Mouse (Mus musculus) forebrain, embryonic 10.5 days (tissue): ENCODE results near the gene Primpol. TPM values are rescaled to one million over a fixed set of nuclear protein-coding genes. Genes with fewer than 3 reads are reported as not detected.
A peak's percentile ranks its signal among the peaks of the same experiment; 100 is the strongest.

Experiments
- DNase-seq: peaks from one replicate; pipeline ENCODE4 v3.0.0-alpha.2; 2017; ENCODE audit warnings: low spot score; ENCODE audit errors: extremely low spot score
- H3K27ac ChIP-seq: fragments of 300-500 bp; sonication (generic); 2 replicates; pipeline ENCODE4 v1.5.1; 2016; ENCODE audit warnings: mild to moderate bottlenecking
- H3K27me3 ChIP-seq: fragments of 300-500 bp; sonication (generic); 2 replicates; pipeline ENCODE4 v1.6.1; 2016; ENCODE audit warnings: mild to moderate bottlenecking; ENCODE audit not compliant: poor library complexity, severe bottlenecking
- H3K36me3 ChIP-seq: fragments of 300-500 bp; sonication (generic); replicated peaks from 2 replicates; pipeline ENCODE4 v1.6.1; 2016; ENCODE audit warnings: mild to moderate bottlenecking, moderate library complexity
- H3K4me1 ChIP-seq: fragments of 300-500 bp; sonication (generic); 2 replicates; pipeline ENCODE4 v1.6.1; 2016
- H3K4me3 ChIP-seq: fragments of 300-500 bp; sonication (generic); 2 replicates; pipeline ENCODE4 v1.5.1; 2016; ENCODE audit warnings: mild to moderate bottlenecking, moderate library complexity
- H3K9me3 ChIP-seq: fragments of 300-500 bp; sonication (generic); 2 replicates; pipeline ENCODE4 v1.6.1; 2016; ENCODE audit warnings: mild to moderate bottlenecking, moderate library complexity
- WGBS: fragments of 180-500 bp; shearing (Covaris S2); methylation state at CpG from one replicate; pipeline ENCODE4 v1.1.7; 2016; 5-methylcytosine and 5-hydroxymethylcytosine counted together
- polyA plus RNA-seq: library from polyadenylated mRNA; unstranded; fragments of >200 nt; fragmentation: Nextera tagmentation; extraction: Ambion mirVana; gene quantifications from 2 replicates; pipeline ENCODE4 v1.2.1, GENCODE M21; 2016

Primpol gene
- 8.5 and 9.9 TPM in 2 replicates for polyA plus RNA-seq

GRCm38 (mm10) chr8:46616879-46617689 is at the start of gene Primpol, which contains the start of gene Casp3:
Gene Primpol, minus strand, starts transcription at chr8:46617212.
Gene Casp3, plus strand, starts transcription at chr8:46617291.
- peak; percentile 98 for DNase-seq
- Histone ChIP-seq H3K4me1 (peaks cover 46% of the 10 kb centered on the region), H3K9me3 (no peaks in the 10 kb centered on the region), H3K27ac (peak within 1 kb of the TSS; percentile 95), H3K27me3 (no peaks in the 10 kb centered on the region), H3K36me3 (peaks cover 3% of the 10 kb centered on the region; the same call in 1 of the 2 replicates), H3K4me3 (peak within 1 kb of the TSS; percentile 72)
- under 1% methylated on average over 54 of the region's 54 CpGs for WGBS

- H3K36me3 ChIP-seq: no peaks in the 10 kb centered on the region
- H3K4me1 ChIP-seq: no peaks in the 10 kb centered on the region
- DNase-seq: no peak
- no peaks in the 10 kb centered on the region for H3K9me3 ChIP-seq
- no peaks in the 10 kb centered on the region for H3K27me3 ChIP-seq
- H3K4me3 ChIP-seq: no peak overlapping the region
- 90% methylated on average over 2 of the region's 2 CpGs for WGBS
- no peak overlapping the region for H3K27ac ChIP-seq
Measured at GRCm38 (mm10) chr8:46655919-46656318, 38.9 kb upstream of the Primpol start.

GRCm38 (mm10) chr8:46651872-46652271 is 34.9 kb upstream of the Primpol start:
- DNase-seq: no peak
- 86% methylated on average over 9 of the region's 9 CpGs for WGBS
- Histone ChIP-seq H3K9me3 (no peaks in the 10 kb centered on the region), H3K27me3 (no peaks in the 10 kb centered on the region), H3K4me3 (no peak overlapping the region), H3K36me3 (no peaks in the 10 kb centered on the region), H3K4me1 (no peaks in the 10 kb centered on the region), H3K27ac (no peak overlapping the region)

GRCm38 (mm10) chr8:46648421-46648820 is 31.4 kb upstream of the Primpol start:
- DNase-seq: no peak
- 93% methylated on average over 4 of the region's 4 CpGs for WGBS
- H3K27me3 ChIP-seq: no peaks in the 10 kb centered on the region
- H3K27ac ChIP-seq: no peak overlapping the region
- no peaks in the 10 kb centered on the region for H3K4me1 ChIP-seq
- no peaks in the 10 kb centered on the region for H3K36me3 ChIP-seq
- no peak overlapping the region for H3K4me3 ChIP-seq
- H3K9me3 ChIP-seq: no peaks in the 10 kb centered on the region

- H3K9me3 ChIP-seq: 0 out of 2 replicates have a peak, but pooled peaks cover 2% of the 10 kb centered on the region
- H3K36me3 ChIP-seq: peaks cover 51% of the 10 kb centered on the region
- H3K4me1 ChIP-seq: no peaks in the 10 kb centered on the region
- no peak overlapping the region for H3K27ac ChIP-seq
- WGBS: 86% methylated on average over 5 of the region's 5 CpGs
- DNase-seq: no peak
- H3K4me3 ChIP-seq: no peak overlapping the region
- H3K27me3 ChIP-seq: no peaks in the 10 kb centered on the region
Measured at GRCm38 (mm10) chr8:46641272-46641671, 24.3 kb upstream of the Primpol start.

GRCm38 (mm10) chr8:46639852-46640251 is 22.8 kb upstream of the Primpol start:
- H3K4me3 ChIP-seq: no peak overlapping the region
- no peak for DNase-seq
- WGBS: 90% methylated on average over 5 of the region's 5 CpGs

GRCm38 (mm10) chr8:46639010-46639571 is 22.1 kb upstream of the Primpol start:
- no peak for DNase-seq
- Histone ChIP-seq H3K4me1 (no peaks in the 10 kb centered on the region), H3K27me3 (no peaks in the 10 kb centered on the region), H3K9me3 (0 out of 2 replicates have a peak, but pooled peaks cover 3% of the 10 kb centered on the region), H3K36me3 (peaks cover 73% of the 10 kb centered on the region), H3K27ac (no peak overlapping the region), H3K4me3 (no peak overlapping the region)
- WGBS: 79% methylated on average over 6 of the region's 6 CpGs

More at GRCm38 (mm10) chr8:46639852-46640251, 22.8 kb upstream of the Primpol start:
- H3K9me3 ChIP-seq: 0 out of 2 replicates have a peak, but pooled peaks cover 3% of the 10 kb centered on the region
- H3K4me1 ChIP-seq: no peaks in the 10 kb centered on the region
- H3K27ac ChIP-seq: no peak overlapping the region
- H3K36me3 ChIP-seq: peaks cover 65% of the 10 kb centered on the region
- no peaks in the 10 kb centered on the region for H3K27me3 ChIP-seq

- Histone ChIP-seq H3K4me1 (no peaks in the 10 kb centered on the region), H3K4me3 (no peak overlapping the region), H3K27me3 (no peaks in the 10 kb centered on the region), H3K36me3 (peaks cover 76% of the 10 kb centered on the region), H3K27ac (no peak overlapping the region), H3K9me3 (no peaks in the 10 kb centered on the region)
- DNase-seq: no peak
- 96% methylated on average over 4 of the region's 4 CpGs for WGBS
Measured at GRCm38 (mm10) chr8:46630932-46631331, 13.9 kb upstream of the Primpol start.

- Histone ChIP-seq H3K27me3 (no peaks in the 10 kb centered on the region), H3K9me3 (no peaks in the 10 kb centered on the region), H3K4me3 (no peak overlapping the region), H3K4me1 (no peaks in the 10 kb centered on the region), H3K36me3 (peaks cover 70% of the 10 kb centered on the region), H3K27ac (no peak overlapping the region)
- 99% methylated on average over 3 of the region's 3 CpGs for WGBS
- no peak for DNase-seq
Measured at GRCm38 (mm10) chr8:46630422-46630821, 13.4 kb upstream of the Primpol start.

- 88% methylated on average over 1 of the region's 1 CpGs for WGBS
Measured at GRCm38 (mm10) chr8:46628645-46629044, 11.6 kb upstream of the Primpol start.

GRCm38 (mm10) chr8:46627881-46628280 is 10.9 kb upstream of the Primpol start:
- H3K9me3 ChIP-seq: no peaks in the 10 kb centered on the region
- H3K36me3 ChIP-seq: peaks cover 50% of the 10 kb centered on the region
- WGBS: 81% methylated on average over 7 of the region's 7 CpGs
- H3K27me3 ChIP-seq: no peaks in the 10 kb centered on the region
- no peak for DNase-seq
- H3K27ac ChIP-seq: no peak overlapping the region
- H3K4me3 ChIP-seq: no peak overlapping the region
- H3K4me1 ChIP-seq: 0 out of 2 replicates have a peak, but pooled peaks cover 3% of the 10 kb centered on the region

More at GRCm38 (mm10) chr8:46628645-46629044, 11.6 kb upstream of the Primpol start:
- peaks cover 57% of the 10 kb centered on the region for H3K36me3 ChIP-seq
- no peaks in the 10 kb centered on the region for H3K27me3 ChIP-seq
- H3K27ac ChIP-seq: no peak overlapping the region
- H3K4me1 ChIP-seq: 0 out of 2 replicates have a peak, but pooled peaks cover 3% of the 10 kb centered on the region
- DNase-seq: no peak
- no peak overlapping the region for H3K4me3 ChIP-seq
- no peaks in the 10 kb centered on the region for H3K9me3 ChIP-seq

GRCm38 (mm10) chr8:46626642-46627041 is 9.6 kb upstream of the Primpol start:
- H3K27ac ChIP-seq: no peak overlapping the region
- H3K4me3 ChIP-seq: no peak overlapping the region
- DNase-seq: no peak
- H3K27me3 ChIP-seq: no peaks in the 10 kb centered on the region
- H3K36me3 ChIP-seq: peaks cover 44% of the 10 kb centered on the region
- peaks cover 7% of the 10 kb centered on the region; the same call in 1 of the 2 replicates for H3K4me1 ChIP-seq
- 96% methylated on average over 5 of the region's 5 CpGs for WGBS
- H3K9me3 ChIP-seq: no peaks in the 10 kb centered on the region

- Histone ChIP-seq H3K9me3 (no peaks in the 10 kb centered on the region), H3K4me3 (no peak overlapping the region), H3K27me3 (no peaks in the 10 kb centered on the region), H3K4me1 (peaks cover 7% of the 10 kb centered on the region; the same call in 1 of the 2 replicates), H3K27ac (no peak overlapping the region), H3K36me3 (peaks cover 30% of the 10 kb centered on the region)
- 94% methylated on average over 1 of the region's 1 CpGs for WGBS
- no peak for DNase-seq
Measured at GRCm38 (mm10) chr8:46625166-46625565, 8.2 kb upstream of the Primpol start.
